Mouse (Mus musculus): ENCODE data around the gene Apaf1.

Gene Apaf1

DNA sequence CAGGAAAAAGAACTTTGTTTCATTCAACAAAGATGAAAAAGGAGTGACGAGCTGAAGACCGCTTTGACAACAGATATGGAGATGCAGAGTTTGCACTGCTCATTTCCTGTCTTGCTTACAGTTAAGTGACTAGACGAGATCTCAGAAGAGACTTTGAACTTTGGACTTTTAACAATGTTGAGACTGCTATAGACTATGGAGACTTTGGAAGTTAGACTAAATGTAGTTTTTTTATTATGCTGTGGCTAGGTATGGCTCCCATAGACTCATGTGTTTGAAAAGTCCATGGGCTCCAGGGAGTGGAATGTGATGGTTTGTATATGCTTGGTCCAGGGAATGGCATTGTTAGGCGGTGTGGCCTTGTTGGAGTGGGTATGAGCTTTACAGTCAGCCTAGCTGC is 100.8 kb downstream of the Apaf1 start:
- CTCF ChIA-PET = no interaction called here

DNA sequence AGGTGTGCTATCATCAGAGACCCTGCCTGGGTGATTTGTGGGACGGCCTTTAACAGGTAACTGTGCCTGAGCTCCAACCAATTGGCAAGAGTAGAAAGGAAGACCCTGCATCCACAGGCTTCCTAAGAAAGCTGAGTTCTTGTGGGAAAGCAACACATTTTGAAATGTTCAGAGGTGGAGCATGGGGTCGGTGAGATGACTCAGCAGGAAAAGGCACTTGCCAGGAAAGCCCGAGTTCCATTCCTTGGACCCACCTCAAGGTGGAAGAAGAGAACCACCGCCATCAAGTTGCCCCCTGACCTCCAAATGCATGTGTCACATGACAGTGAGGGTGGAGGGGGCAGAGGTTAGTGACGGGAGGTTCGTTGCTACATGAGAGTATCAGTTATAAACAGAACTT is 108.1 kb downstream of the Apaf1 start:
- CTCF ChIA-PET = no interaction called here

DNA sequence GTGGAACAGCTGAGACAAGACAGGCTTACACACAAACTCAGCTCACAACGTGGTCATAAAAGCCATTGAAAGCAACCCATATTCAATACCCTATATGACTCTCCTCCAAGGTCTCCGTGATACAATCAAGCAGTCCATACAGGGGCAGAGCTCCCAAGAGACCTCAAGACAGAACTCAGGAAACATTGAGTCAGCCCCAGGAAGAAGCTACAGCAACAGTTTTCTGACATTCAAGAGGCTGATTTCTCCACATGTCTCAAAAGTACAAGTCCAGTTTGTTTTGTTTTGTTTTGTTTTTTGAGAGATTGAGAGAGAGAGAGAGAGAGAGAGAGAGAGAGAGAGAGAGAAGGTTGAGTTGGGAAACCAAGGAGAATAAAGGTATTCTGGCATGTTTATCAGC is 108.5 kb downstream of the Apaf1 start:
- CTCF ChIA-PET = no interaction called here

GRCm38 (mm10) chr10:90970560-90970959 is 112.0 kb downstream of the Apaf1 start:
- CTCF ChIA-PET = no interaction called here

DNA sequence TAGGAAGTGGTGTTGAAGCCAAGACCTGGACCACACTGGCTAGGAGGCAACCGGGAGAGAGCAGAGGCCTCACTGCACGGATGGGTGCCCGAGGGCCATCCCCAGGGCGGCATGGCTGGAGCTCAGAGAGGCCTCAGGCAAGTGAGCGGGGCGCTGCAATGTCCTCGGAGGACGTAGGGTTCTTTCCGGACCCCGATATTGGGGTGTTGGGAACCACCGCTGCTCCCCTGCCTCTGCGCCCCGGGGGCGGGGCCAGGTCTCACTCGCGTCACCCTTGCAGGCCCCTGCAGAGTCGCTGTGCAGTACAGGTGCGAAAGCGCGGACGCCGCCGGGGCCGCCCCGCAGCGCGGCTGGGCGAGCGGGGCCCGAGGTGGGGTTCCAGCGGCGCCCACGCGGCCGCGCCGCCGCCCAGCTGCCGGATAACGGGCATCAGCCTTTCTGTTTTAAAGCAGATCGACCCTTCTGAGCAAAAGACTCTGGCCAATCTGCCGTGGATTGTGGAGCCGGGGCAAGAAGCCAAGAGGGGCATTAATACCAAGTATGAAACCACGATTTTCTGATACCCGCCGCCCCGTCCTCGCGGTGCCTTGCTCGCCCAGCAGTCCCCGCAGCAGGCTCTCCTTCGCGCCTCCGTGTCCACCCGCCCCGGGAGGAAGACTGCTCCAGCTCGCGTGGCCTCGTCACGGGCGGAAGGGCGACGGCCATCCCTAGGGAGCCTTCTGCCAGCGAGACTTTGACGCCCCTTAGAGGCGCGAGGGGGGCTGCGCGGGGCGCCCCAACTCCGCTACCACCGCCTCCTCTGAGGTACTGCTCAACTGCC is 113.0 kb downstream of the Apaf1 start:
- CTCF ChIA-PET = interaction anchor here (0.5 to 1.2 kb wide), 3 partner anchors 15 to 1249 kb away, joined by 3 to 12 read pairs (median 3); no protein-coding TSS in a partner anchor

- CTCF ChIA-PET = no interaction called here
These were observed 114.3 kb downstream of the Apaf1 start for GRCm38 (mm10) chr10:90968247-90968646.

GRCm38 (mm10) chr10:90966821-90967220 is 115.7 kb downstream of the Apaf1 start:
- CTCF ChIA-PET = no interaction called here

DNA sequence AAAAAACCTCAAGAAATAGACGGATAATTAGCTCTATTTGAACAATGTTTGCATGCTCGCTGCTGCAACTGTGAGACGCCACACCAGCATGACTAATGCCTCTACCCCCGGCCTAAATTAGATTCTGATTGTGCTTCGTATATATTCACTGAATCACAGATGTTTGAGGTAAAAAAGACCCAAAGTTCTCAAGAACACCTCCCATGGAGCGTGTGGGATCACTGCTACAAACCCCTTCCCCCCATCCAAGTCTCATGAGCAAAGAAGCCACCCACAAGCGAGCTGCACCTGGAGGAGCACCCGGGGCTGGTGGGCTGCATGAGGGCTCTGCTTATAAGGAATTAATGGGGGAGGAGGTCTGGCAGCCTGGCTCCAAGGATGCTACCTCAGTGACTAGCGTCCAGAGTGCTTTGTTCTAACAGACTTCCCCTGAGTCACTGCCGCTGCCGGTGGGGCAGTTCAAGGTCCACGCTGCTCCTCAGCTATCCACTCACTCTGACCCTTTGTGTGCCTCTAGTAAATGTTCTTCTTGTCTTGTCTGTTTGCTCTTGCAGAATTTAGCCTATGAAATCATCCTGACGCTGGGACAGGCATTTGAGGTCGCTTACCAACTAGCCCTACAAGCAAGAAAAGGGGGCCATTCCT is 116.8 kb downstream of the Apaf1 start:
- CTCF ChIA-PET = no interaction called here

DNA sequence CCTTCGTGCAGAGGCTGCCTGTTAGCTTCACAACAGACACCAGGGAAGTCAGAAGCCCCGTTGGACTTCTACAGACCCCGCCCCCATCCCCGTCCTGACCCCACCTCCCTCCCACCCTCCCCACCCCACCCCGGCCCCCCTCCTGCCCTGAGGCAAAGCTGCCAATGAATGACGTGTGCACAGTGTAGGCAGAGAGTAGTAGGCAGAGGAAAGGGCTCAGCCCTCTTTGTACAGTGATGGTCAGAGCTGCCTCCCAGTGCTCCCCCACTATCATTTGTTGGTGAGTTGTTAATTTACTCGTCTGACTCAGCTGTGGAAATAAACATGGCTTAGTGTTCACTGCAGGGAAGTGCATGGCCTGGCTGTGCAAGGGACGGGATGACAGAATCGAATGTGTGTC is 118.1 kb downstream of the Apaf1 start:
- CTCF ChIA-PET = no interaction called here

DNA sequence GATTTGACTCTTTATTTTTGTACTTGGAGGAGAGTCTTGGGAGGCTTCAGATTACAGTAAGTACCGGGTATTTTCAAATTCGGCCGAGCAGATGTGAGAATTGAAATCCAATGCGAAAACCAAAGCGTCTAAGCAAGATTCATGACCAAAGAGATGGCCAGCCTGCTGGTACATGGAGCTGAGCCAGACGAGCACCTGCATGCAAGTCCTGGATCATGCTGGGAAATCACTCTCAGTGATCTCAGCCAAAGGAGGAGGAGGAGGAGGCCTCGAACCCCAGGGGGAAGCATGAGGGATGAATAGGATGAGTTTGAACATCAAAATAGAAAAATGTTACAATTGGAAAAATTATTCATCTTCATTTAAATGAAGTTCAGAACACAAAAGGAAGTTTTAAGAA is 122.2 kb downstream of the Apaf1 start:
- CTCF ChIA-PET = no interaction called here

DNA sequence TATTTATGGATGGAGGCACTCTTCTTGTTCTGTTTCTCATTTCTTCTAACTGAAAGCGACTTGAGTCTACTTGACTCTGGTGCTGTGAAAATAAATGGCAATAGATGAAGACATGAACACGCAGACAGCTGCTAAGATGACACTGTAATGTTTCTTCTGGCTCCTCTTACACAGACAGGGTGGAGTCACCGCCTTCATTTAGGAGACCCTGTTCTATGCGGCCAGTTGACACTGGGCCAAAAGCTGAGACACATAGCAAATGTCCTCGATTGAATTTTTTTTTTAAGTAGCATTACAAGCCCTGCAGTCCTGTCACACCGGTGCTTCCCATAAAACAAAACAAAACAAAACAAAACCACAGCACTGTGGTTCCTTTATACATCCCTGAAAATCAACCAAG is 128.7 kb downstream of the Apaf1 start:
- CTCF ChIA-PET = no interaction called here

DNA sequence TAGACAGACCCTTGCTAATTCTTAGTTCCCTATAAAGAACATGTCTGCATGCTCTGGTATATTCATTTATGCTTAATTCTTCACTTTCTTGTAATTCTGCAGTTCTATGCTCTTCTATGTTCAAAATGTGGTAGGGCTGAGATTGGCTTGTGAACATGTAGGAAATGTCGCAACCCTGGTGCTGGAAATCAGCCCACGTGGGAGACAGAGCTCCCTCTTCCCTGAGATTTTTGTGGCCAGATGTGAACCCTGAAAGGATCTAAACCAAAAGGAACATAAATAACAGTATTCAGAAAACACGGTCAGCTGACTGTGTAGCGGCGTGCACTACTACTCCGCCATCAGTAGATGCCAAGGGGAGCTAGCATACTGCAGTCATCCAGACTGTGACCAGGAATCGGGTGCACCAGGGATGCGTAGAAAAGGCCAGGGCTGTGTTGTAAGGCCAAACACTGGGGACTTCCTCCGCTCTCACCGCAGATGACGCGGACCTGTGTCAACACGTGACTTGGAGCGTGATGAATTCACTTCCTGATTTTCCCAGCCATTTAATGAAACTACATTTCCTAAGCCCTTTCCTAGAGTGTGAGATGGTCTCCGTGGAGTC is 129.4 kb downstream of the Apaf1 start:
- CTCF ChIA-PET = no interaction called here

DNA sequence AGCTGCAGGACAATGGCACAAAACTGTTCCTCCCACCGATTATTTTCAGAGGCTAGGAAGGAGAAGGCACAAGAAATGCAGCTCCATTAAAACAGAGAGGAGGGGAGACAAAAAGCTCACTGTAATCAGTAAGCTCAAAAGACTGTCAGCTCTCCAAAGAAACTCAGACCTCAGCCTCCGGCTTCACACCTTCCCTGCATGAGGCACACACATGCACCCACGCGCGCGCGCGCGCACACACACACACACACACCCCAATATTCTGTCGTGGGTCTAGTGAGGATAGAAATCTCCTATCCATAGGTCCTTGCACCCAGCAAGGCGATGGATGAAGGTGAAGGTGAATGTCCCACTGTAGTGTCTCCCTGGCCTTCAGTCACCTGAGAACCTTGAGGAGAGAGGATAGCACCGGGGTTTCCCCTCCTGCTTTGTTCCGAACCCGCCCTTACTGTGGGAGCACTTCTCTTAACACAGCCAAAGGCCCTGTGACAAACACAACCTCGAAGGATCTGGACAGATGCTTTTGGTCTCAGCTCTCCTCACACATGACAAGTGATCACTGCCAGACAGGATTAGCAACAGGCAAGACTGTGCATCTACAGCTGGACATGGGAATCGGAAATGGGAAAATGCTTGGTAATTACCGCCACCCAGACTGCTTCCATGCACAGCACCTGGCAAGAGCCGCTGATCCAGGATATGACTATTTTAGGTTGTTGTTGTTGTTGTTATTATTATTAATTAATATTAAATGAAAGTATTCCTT is 134.8 kb downstream of the Apaf1 start:
- CTCF ChIA-PET = no interaction called here

- CTCF ChIA-PET = no interaction called here
These were observed 135.5 kb downstream of the Apaf1 start for GRCm38 (mm10) chr10:90947043-90947442.

GRCm38 (mm10) chr10:90942001-90942700 is 140.4 kb downstream of the Apaf1 start:
- CTCF ChIA-PET = no interaction called here

DNA sequence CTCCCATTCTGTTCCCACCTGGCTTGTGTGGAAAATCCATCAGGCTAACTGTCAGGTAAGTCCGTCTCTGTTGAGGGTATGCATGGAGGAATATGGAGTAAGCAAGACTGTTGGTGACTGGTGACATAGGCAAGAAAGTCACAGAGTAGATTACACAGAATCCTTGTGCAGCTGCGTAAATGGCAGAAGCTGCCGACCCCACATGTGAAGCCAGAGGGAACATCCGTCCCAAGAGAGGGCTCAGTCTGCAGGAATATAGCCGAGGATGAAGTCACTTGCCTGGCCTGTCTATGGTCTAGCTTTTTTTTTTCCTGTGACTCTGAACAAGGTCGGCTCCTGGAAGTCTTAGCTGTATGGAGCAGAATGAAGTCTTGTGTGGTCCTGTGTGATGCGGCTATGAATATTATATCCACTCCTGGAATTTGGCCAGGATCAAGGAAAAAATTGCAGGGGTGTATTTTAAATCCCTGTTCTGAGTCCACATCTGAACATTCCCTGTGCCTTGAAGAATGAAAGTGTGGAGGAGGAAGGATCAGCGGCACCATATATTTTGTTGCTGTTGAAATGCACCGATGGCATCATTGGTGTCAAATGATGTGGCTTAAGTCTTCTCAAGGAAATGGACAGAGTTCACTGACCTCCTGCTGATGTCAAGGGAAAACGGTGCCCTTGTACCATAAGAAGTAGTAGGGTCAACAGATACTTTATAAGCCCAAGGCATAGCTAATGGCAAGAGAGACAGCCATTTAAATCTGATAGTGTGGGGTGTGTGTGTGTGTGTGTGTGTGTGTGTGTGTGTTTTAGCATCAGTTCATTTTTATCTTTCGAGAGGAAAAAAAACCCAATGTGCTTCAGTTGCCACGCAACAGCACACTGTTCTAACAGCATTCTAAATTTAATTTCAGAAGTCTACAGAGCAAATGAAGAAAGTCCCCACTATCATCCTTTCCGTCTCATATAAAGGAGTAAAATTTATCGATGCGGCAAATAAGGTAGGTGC is 141.7 kb downstream of the Apaf1 start:
- CTCF ChIA-PET = no interaction called here

Measured in spleen, embryonic (tissue).